Mouse (Mus musculus) kidney, adult 2 months (tissue): Measurements from ENCODE around the gene BC004004. TPM values are rescaled to one million over a fixed set of nuclear protein-coding genes. Genes with fewer than 3 reads are reported as not detected.
A peak's percentile ranks its signal among the peaks of the same experiment; 100 is the strongest.

Source experiments
- DNase-seq: peaks from one replicate; pipeline ENCODE4 v3.0.0; 2021
- H3K27ac ChIP-seq: fragments of 200-500 bp; 2 replicates; pipeline ENCODE4 v1.5.1; 2012; ENCODE audit warnings: low read depth, low read length, control low read depth, inconsistent platforms; ENCODE audit not compliant: insufficient read depth
- H3K27me3 ChIP-seq: fragments of 200-500 bp; replicated peaks from 2 replicates; pipeline ENCODE4 v1.6.1; 2012; ENCODE audit warnings: mild to moderate bottlenecking, moderate library complexity, low read length, inconsistent platforms; ENCODE audit not compliant: control insufficient read depth, insufficient read depth
- H3K36me3 ChIP-seq: fragments of 200-500 bp; 2 replicates; pipeline ENCODE4 v1.6.1; 2012; ENCODE audit warnings: mild to moderate bottlenecking, moderate library complexity, low read length, inconsistent platforms; ENCODE audit not compliant: control insufficient read depth, insufficient read depth
- H3K4me1 ChIP-seq: fragments of 200-500 bp; 2 replicates; pipeline ENCODE4 v1.6.1; 2011; ENCODE audit warnings: low read length; ENCODE audit not compliant: control insufficient read depth, insufficient read depth
- H3K4me3 ChIP-seq: fragments of 200-500 bp; 2 replicates; pipeline ENCODE4 v1.5.1; 2011; ENCODE audit warnings: mild to moderate bottlenecking, low read depth, low read length, control low read depth; ENCODE audit not compliant: insufficient read depth
- CTCF ChIP-seq: fragments of 200-500 bp; conservative IDR thresholded peaks from 2 replicates; pipeline ENCODE4 v1.5.1; 2011; ENCODE audit warnings: low read depth, mild to moderate bottlenecking, control low read depth, low read length, moderate library complexity, mixed read lengths; ENCODE audit not compliant: insufficient read depth, insufficient read length
- POLR2A ChIP-seq: fragments of 200-500 bp; IDR thresholded peaks from one replicate; pipeline ENCODE4 v1.6.1; 2011; ENCODE audit warnings: low read depth, low read length, control low read depth
- WGBS: fragments of 180-500 bp; shearing (Covaris S2); methylation state at CpG from one replicate; pipeline ENCODE4 v1.1.7; 2018; 5-methylcytosine and 5-hydroxymethylcytosine counted together
- polyA plus RNA-seq: library from polyadenylated mRNA; depleted of rRNA; stranded (reverse); fragments of >200 nt; gene quantifications from 2 replicates; pipeline ENCODE4 v1.2.3, GENCODE M21; 2012

Gene BC004004
- polyA plus RNA-seq, 1 experiment = 228 TPM

DNA sequence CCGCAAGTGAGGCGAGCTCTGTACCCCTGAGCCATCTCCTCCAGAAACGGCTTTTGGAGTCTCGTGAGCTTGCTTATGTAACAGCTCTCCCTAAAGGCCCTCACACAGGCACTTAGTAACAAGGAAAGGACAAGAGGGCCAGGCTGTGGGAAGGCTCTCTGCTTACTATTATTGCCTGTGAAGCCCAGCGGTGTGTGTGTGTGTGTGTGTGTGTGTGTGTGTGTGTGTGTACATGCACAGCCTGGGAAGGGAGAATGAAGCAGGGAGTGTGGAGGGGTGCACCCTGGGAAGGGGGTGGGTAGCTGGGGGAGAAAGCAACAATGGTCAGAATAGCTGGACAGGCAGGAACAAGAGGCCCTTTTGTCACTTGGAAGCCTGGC, 86.9 kb downstream of the BC004004 start:
- WGBS = 23% methylated on average over 5 of the region's 5 CpGs
- Histone ChIP-seq H3K36me3 (no peaks in the 10 kb centered on the region), H3K27me3 (no peaks in the 10 kb centered on the region), H3K4me1 (peaks cover 19% of the 10 kb centered on the region), H3K4me3 (no peak overlapping the region), H3K27ac (peak overlapping the region; percentile 92)
- DNase-seq = peak; percentile 60
- TF ChIP-seq CTCF (no peak), POLR2A (no peak)

DNA sequence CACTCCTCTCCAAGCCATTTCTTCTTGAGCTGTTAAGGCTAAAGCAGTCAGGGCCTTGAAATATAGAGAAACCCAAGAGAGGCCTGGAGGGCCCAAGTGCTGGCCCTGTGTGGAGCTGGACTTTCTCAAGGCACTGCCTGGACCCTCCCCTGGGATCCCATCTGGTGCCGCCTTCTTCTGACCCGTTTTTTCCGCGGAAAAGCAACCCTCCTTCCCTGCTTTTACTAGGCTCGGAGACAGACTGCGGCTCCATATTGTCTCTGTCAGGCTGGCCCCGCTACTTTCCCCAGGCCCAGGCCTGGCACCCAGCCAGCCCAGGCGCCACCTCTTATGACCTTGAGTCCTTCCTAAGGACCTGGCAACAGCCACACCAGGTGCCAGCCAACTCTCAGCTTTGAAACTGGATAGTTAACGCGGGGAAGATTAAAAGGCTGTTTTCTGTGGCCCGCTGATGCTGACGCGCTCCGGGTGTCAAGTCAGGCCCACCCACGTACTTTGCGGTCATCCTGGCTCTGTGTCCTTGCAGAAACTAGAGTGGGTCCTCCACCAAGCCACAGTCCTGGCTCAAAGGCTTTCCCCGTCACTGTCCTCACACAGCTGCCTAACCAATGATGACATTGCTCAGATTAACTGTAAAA, 87.4 kb downstream of the BC004004 start:
- 10% methylated on average over 17 of the region's 17 CpGs for WGBS
- no peaks in the 10 kb centered on the region for H3K36me3 ChIP-seq
- H3K27ac ChIP-seq = peak overlapping the region; percentile 92
- peak overlapping the region; percentile 21; the same call in 1 of the 2 replicates for H3K4me3 ChIP-seq
- no peaks in the 10 kb centered on the region for H3K27me3 ChIP-seq
- peak; percentile 89 for DNase-seq
- peaks cover 19% of the 10 kb centered on the region for H3K4me1 ChIP-seq
- TF ChIP-seq CTCF (no peak), POLR2A (no peak)

DNA sequence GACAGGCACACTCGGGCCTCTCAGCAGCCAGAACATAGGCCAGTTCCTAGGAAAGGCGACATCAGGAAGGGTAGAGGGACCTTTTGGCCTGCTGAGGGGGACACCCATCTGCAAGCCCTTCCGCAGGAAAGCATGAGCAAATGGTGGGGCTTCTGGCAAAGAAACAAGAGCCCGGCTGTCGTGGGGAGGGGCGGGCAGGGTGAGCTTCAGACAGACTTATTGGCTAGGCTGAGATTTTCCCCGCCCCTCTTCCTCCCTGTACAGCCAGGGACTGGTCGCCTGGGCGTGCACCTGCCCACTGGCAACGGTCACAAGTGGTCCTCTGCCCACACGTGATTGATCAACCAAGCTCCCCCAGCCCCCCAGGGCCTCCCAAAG, 87.9 kb downstream of the BC004004 start:
- Histone ChIP-seq H3K4me3 (peak overlapping the region; percentile 30; the same call in 1 of the 2 replicates), H3K4me1 (peaks cover 19% of the 10 kb centered on the region), H3K36me3 (no peaks in the 10 kb centered on the region), H3K27me3 (no peaks in the 10 kb centered on the region), H3K27ac (peak overlapping the region; percentile 92)
- WGBS = 8% methylated on average over 11 of the region's 11 CpGs
- TF ChIP-seq CTCF = no peak
- TF ChIP-seq POLR2A = no peak
- DNase-seq = peak; percentile 88

DNA sequence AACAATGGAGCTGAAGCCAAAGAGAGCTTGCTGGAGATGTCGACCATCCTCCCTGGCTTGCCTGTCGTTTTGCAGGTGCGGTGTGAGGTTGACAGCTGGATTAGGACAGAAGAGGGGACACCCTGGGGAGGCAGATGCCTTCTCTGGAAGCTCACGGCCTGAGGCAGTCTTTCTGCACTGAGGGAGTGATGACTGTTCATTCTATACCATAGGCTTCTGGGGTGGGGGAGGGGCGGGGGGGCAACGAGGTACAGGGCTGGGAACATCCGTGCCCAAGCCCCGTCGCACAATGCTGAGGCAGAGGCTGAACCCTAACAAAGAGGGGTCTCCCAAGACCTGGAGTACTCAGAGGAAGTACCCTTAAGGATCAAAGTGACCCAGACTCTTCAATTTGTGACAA, 88.3 kb downstream of the BC004004 start:
- Histone ChIP-seq H3K36me3 (no peaks in the 10 kb centered on the region), H3K27ac (no peak overlapping the region), H3K4me1 (peaks cover 19% of the 10 kb centered on the region), H3K4me3 (peak overlapping the region; percentile 30; the same call in 1 of the 2 replicates), H3K27me3 (no peaks in the 10 kb centered on the region)
- DNase-seq = no peak
- TF ChIP-seq CTCF (no peak), POLR2A (no peak)
- WGBS = 31% methylated on average over 9 of the region's 9 CpGs

DNA sequence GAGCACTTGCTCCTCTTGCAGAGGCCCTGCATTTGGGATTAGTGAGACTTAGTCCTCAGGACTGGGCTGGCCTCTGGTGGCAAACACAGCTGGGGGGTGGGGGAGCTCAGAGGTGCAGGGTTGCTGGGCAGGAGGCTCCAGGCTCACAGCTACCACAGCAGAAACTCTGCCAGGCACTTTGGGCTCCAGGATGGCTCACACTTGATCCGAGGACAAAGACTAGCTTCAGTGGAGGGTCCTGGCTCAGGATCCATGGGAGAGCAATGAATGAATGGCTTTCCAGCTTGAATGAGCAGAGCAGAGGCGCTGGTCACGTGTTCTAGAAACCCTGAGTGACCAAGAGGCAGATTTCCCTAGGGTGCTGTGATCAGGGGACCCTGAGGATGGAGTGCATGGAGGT, 90.3 kb downstream of the BC004004 start:
- TF ChIP-seq POLR2A (no peak), CTCF (no peak)
- H3K36me3 ChIP-seq = no peaks in the 10 kb centered on the region
- DNase-seq = no peak
- no peak overlapping the region for H3K27ac ChIP-seq
- H3K4me3 ChIP-seq = no peak overlapping the region
- 90% methylated on average over 3 of the region's 3 CpGs for WGBS
- peaks cover 19% of the 10 kb centered on the region for H3K4me1 ChIP-seq
- H3K27me3 ChIP-seq = no peaks in the 10 kb centered on the region

DNA sequence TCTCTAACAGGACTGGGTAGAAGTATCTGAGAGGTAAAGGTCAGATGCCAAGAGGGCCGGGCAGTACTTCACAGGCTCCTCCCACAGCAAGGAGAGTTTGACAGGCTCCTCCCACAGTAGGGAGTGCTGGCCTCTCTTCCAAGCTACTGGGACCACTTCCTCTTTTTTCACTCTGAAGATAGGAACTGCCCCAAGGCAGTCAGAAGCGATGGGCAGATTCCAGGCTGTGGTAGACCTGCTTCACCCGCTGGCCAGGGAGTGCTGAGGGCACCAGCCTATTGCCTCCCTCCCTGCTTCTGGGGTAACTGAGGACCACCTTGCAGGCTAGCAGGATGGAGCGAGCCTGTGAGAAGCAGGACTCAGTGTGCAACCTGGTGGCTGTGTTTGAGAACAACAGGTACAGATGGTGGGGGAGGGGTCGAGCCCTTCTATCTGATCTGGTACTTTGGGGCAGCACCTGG, 92.2 kb downstream of the BC004004 start, which contains the start of gene Fgd2:
TSS of gene Fgd2 (plus strand) at position 154 of the 461 bp plus-strand sequence.
- Histone ChIP-seq H3K4me1 (peaks cover 10% of the 10 kb centered on the region), H3K36me3 (no peaks in the 10 kb centered on the region), H3K27me3 (no peaks in the 10 kb centered on the region), H3K27ac (no peak within 1 kb of the TSS), H3K4me3 (peak within 1 kb of the TSS; percentile 12; the same call in 1 of the 2 replicates)
- no peak; the same call in 1 of the 2 replicates for TF ChIP-seq CTCF
- no peak for TF ChIP-seq POLR2A
- WGBS = 34% methylated on average over 5 of the region's 5 CpGs
- peak; percentile 45 for DNase-seq

DNA sequence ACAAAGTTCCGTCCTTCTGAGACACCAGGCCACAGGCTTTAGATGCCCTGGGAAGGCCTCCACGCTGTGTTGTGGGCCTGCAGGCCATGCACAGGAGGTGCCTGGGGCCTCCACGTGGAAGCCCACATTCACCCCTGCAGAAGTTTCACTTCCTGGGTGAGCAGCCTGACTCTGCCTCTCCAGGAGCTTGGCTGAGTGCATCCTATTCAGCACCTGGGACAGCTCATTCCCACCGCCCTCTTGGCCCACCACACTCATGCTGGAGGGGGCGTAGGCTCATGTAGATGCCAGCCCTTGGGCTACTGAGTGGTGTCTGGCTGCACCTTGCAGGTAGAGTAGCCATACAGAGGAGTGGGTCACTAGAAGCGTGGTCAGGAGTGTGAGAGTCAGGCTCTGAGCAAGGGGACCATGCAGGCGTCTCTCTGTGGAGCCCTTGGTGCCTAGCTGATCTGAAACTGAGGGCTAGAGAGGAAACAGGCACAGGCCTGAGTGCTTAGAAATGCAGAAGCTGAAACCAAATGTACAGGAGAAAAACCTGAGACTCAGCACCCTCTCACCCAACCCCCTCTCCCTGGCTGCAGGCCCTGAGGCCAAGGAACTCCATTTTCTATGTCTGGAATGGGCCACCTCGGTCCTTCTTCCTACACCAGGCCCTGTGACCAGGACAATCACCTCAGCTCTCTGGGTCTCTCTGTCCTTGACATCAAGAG, 93.5 kb downstream of the BC004004 start:
- 71% methylated on average over 8 of the region's 8 CpGs for WGBS
- no peaks in the 10 kb centered on the region for H3K27me3 ChIP-seq
- H3K4me1 ChIP-seq = no peaks in the 10 kb centered on the region
- TF ChIP-seq CTCF = no peak
- TF ChIP-seq POLR2A = no peak
- no peaks in the 10 kb centered on the region for H3K36me3 ChIP-seq
- no peak overlapping the region for H3K4me3 ChIP-seq
- no peak for DNase-seq
- no peak overlapping the region for H3K27ac ChIP-seq
